ENCODE assay signal across 7 mouse cellular contexts in the genomic region with DNA sequence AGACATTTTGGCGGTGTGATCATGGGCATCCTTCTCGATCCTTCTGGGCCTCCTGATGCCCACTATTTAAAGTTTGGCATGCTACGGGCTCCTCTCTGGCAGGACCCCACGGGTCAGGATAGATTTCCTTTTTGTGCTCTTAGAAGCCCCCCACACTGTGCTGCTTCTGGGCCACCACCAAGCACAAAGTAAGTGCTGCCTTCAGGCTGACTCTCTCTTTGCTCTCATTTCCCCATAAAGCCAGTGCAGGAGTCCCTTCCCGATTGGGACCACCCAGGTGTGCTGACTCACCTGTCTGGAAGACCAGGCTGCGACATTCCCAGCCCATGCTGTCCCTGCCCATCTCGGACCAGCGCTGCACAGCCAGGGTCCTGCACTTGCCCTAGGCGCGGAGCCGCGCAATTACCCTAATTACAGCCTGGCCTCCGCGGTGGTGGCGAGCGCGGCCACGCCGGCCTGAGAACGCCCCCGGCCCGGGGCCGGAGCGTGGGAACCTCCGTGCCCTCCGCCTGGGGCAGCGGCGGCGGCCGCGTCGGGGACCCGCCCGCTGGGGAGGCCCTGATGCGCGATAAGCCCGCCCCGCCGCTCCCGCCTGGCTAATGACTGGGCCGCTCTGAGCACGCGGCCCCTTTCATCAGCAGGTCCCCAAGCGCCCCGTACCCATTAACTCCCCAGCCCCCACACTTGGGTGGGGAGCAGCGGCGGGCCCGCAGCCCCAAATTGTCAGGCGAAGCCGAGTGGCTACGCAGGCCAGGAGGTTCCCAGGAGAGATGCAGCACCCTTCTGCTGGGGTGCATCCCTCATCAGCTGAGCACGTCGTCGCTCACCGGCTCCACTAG. TPM values are rescaled to one million over a fixed set of nuclear protein-coding genes. Genes with fewer than 3 reads are reported as not detected.
A peak's percentile ranks its signal among the peaks of the same experiment; 100 is the strongest.
DNase-seq lines count a peak whose midpoint lies in the region; ATAC-seq and TF ChIP-seq lines count a peak whose summit lies in the region.

No protein-coding gene starts in this region.

- no peak for DNase-seq in lung, postnatal 0 days (ENCODE audit: low spot score)
- no peak for DNase-seq in lung, postnatal 36 days
- peak; percentile 65 for DNase-seq in cerebellum, adult 9-11 months
- peak; percentile 28 to 53 for DNase-seq in layer of hippocampus, adult 18-20 months (ENCODE audit: low spot score in 2 of 2)
- DNase-seq in mesoderm, embryonic 11.5 days (ENCODE audit: low read depth, low spot score): peak; percentile 28

- peak overlapping the region; percentile 57 for H3K4me2 ChIP-seq in lung, postnatal 0 days (replicated peaks; ENCODE audit: low read depth, low read length)
- H3K4me2 ChIP-seq in forebrain, embryonic 15.5 days (replicated peaks): peak overlapping the region; percentile 94
- H3K4me2 ChIP-seq in stomach, embryonic 16.5 days (ENCODE audit: low read depth, low read length): peak overlapping the region; percentile 69

- no peak for ATAC-seq in lung, postnatal 0 days
- peak; percentile 92 for ATAC-seq in forebrain, embryonic 15.5 days (replicated peaks)
- ATAC-seq in stomach, embryonic 16.5 days (ENCODE audit: insufficient read depth, low FRiP score): peak; percentile 66

- H3K27me3 ChIP-seq in lung, postnatal 0 days (replicated peaks; ENCODE audit: insufficient read depth, low read length): peaks cover 15% of the 10 kb centered on the region; the same call in 1 of the 2 replicates
- H3K27me3 ChIP-seq in forebrain, embryonic 15.5 days: peaks cover 14% of the 10 kb centered on the region
- H3K27me3 ChIP-seq in stomach, embryonic 16.5 days (ENCODE audit: control insufficient read depth, insufficient read depth, low read length): peaks cover 23% of the 10 kb centered on the region

- no peaks in the 10 kb centered on the region for H3K4me1 ChIP-seq in lung, postnatal 0 days (ENCODE audit: insufficient read depth, low read depth, low read length)
- H3K4me1 ChIP-seq in forebrain, embryonic 15.5 days: peaks cover 13% of the 10 kb centered on the region; the same call in 1 of the 2 replicates
- no peaks in the 10 kb centered on the region for H3K4me1 ChIP-seq in stomach, embryonic 16.5 days (ENCODE audit: control insufficient read depth, insufficient read depth, low read length)

- no peak overlapping the region for H3K27ac ChIP-seq in lung, postnatal 0 days (ENCODE audit: low read length)
- no peak overlapping the region for H3K27ac ChIP-seq in forebrain, embryonic 15.5 days (replicated peaks)
- H3K27ac ChIP-seq in stomach, embryonic 16.5 days (ENCODE audit: low read length): no peak overlapping the region

- TF ChIP-seq CTCF in lung, postnatal 0 days (IDR thresholded peaks at IDR 0.05): no peak

- no peaks in the 10 kb centered on the region for H3K36me3 ChIP-seq in lung, postnatal 0 days (ENCODE audit: insufficient read depth, low read length)
- no peaks in the 10 kb centered on the region for H3K36me3 ChIP-seq in forebrain, embryonic 15.5 days
- H3K36me3 ChIP-seq in stomach, embryonic 16.5 days (ENCODE audit: control insufficient read depth, insufficient read depth, low read length): no peaks in the 10 kb centered on the region

- 6% methylated on average over 45 of the region's 55 CpGs for WGBS in lung, postnatal 0 days
- WGBS in forebrain, embryonic 15.5 days: 4% methylated on average over 55 of the region's 55 CpGs
- 5% methylated on average over 55 of the region's 55 CpGs for WGBS in stomach, embryonic 16.5 days

- H3K4me3 ChIP-seq in lung, postnatal 0 days (ENCODE audit: low read depth, low read length): peak overlapping the region; percentile 26
- peak overlapping the region; percentile 47 for H3K4me3 ChIP-seq in forebrain, embryonic 15.5 days
- H3K4me3 ChIP-seq in stomach, embryonic 16.5 days (replicated peaks; ENCODE audit: low read length): peak overlapping the region; percentile 49

- TF ChIP-seq EP300 in lung, postnatal 0 days (IDR thresholded peaks at IDR 0.05): no peak

- H3K9ac ChIP-seq in lung, postnatal 0 days (replicated peaks; ENCODE audit: low read depth): no peak overlapping the region
- H3K9ac ChIP-seq in forebrain, embryonic 15.5 days (replicated peaks): peak overlapping the region; percentile 57
- peak overlapping the region; percentile 66 for H3K9ac ChIP-seq in stomach, embryonic 16.5 days (ENCODE audit: low read length)

- no peaks in the 10 kb centered on the region for H3K9me3 ChIP-seq in lung, postnatal 0 days (ENCODE audit: low read length)
- H3K9me3 ChIP-seq in forebrain, embryonic 15.5 days: no peaks in the 10 kb centered on the region
- no peaks in the 10 kb centered on the region for H3K9me3 ChIP-seq in stomach, embryonic 16.5 days (replicated peaks; ENCODE audit: control insufficient read depth, low read length)

RNA-seq across cellular contexts. Expression of a gene that starts 16.8 kb away (rescaled TPM):
- polyA plus RNA-seq in lung, postnatal 0 days (2015; fragmentation: Nextera tagmentation; extraction: Ambion mirVana): 3.9 and 4.2 TPM in 2 replicates
- polyA plus RNA-seq in forebrain, embryonic 15.5 days (2015; fragmentation: Nextera tagmentation; extraction: Ambion mirVana): 0.41 and 0.64 TPM in 2 replicates
- total RNA-seq in layer of hippocampus, adult 18-20 months (2021): 1 to 10 TPM; 1.4 to 1.7 TPM
- 3.0 and 4.0 TPM in 2 replicates for polyA plus RNA-seq in stomach, embryonic 16.5 days (2015; fragmentation: Nextera tagmentation; extraction: Ambion mirVana)

Comparison
In these comparisons a context has a peak if more than half of its experiments do, and no peak if none do; other contexts are left out.
1. DNase-seq: peak in cerebellum, adult 9-11 months (single experiment), layer of hippocampus, adult 18-20 months (2 of 2) and mesoderm, embryonic 11.5 days (single experiment); none in lung, postnatal 0 days (single experiment) and lung, postnatal 36 days (single experiment).
2. Peak in every context shown above with its lines, with median percentiles within 50 percentile points of each other: H3K4me2 ChIP-seq and H3K4me3 ChIP-seq.